Mouse (Mus musculus): ENCODE measurements around the gene Abcc5.

DNA sequence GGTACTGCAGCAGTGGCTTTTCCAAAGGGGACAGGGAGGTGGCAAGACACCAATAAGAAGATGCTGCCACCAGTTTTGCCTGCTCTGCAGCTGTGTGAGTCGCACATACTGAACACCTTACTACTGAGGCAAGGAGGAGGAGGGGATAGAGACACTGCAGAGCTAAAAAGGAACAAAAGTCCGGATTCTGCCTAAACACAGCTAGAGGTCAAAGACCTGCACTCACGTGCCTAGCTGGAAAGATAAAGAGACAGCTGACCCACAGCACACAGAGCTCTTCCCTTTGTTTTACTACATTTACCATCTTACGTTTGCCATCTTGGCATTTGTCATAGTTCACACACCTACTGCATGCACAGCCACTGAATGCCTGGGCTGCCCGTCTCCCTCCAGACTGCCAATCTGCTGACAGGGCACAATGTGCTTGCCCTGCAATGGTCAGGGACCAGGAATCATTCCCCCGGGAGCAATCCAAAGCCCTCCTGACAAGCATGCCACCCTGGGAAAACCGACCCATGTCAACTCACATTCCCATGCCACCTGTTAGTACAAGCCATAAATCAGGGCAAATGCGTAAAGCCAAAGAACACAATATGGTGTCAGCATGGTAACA, 14.1 kb downstream of the Abcc5 start:
- TF ChIP-seq CTCF (IDR thresholded peaks at IDR 0.05; ENCODE audit: insufficient read depth, low read length) (no peak), POLR2A (IDR thresholded peaks at IDR 0.05; ENCODE audit: borderline replicate concordance, extremely low read depth, low read depth, low read length) (no peak)

Measured in lung, adult 2 months (tissue).